Mouse (Mus musculus) liver, embryonic 16.5 days (tissue): Measurements from ENCODE around the gene Car6. TPM values are rescaled to one million over a fixed set of nuclear protein-coding genes. Genes with fewer than 3 reads are reported as not detected.

ENCODE experiments used
- ATAC-seq: fragments of 200-750 bp; cut with Nextera tagmentation; 2 replicates; pipeline ENCODE4 v1.8.0; 2017; ENCODE audit warnings: low read depth, mild to moderate bottlenecking, moderate number of reproducible peaks, moderate library complexity
- H3K27ac ChIP-seq: fragments of 300-500 bp; sonication (generic); 2 replicates; pipeline ENCODE4 v1.5.1; 2014; ENCODE audit warnings: mild to moderate bottlenecking, low read length
- H3K27me3 ChIP-seq: fragments of 300-500 bp; sonication (generic); 2 replicates; pipeline ENCODE4 v1.6.1; 2014; ENCODE audit warnings: low read depth, low read length, mixed read lengths; ENCODE audit not compliant: control insufficient read depth, insufficient read depth
- H3K36me3 ChIP-seq: fragments of 300-500 bp; sonication (generic); 2 replicates; pipeline ENCODE4 v1.6.1; 2014; ENCODE audit warnings: mild to moderate bottlenecking; ENCODE audit not compliant: control insufficient read depth, insufficient read depth
- H3K4me1 ChIP-seq: fragments of 300-500 bp; sonication (generic); 2 replicates; pipeline ENCODE4 v1.6.1; 2014; ENCODE audit warnings: low read depth, low read length, mixed read lengths; ENCODE audit not compliant: control insufficient read depth
- H3K4me2 ChIP-seq: fragments of 300-500 bp; sonication (generic); 2 replicates; pipeline ENCODE4 v1.6.1; 2014; ENCODE audit warnings: low read depth, low read length, mixed read lengths
- H3K4me3 ChIP-seq: fragments of 300-500 bp; sonication (generic); 2 replicates; pipeline ENCODE4 v1.5.1; 2014; ENCODE audit warnings: low read depth, mild to moderate bottlenecking, low read length
- H3K9ac ChIP-seq: fragments of 300-500 bp; sonication (generic); 2 replicates; pipeline ENCODE4 v1.6.1; 2014; ENCODE audit warnings: low read depth, low read length
- H3K9me3 ChIP-seq: fragments of 300-500 bp; sonication (generic); replicated peaks from 2 replicates; pipeline ENCODE4 v1.6.1; 2016; ENCODE audit warnings: low read length; ENCODE audit not compliant: control insufficient read depth
- WGBS: fragments of 180-500 bp; shearing (Covaris S2); extraction: QIAGEN DNeasy Blood & Tissue Kit; methylation state at CpG from one replicate; pipeline ENCODE4 v1.1.7; 2014; ENCODE audit not compliant: insufficient replicate concordance; 5-methylcytosine and 5-hydroxymethylcytosine counted together
- polyA plus RNA-seq: library from polyadenylated mRNA; unstranded; fragments of >200 nt; fragmentation: Nextera tagmentation; extraction: Ambion mirVana; gene quantifications from 2 replicates; pipeline ENCODE4 v1.2.1, GENCODE M21; 2015

Car6 gene
- polyA plus RNA-seq: not detected in 2 replicates

DNA sequence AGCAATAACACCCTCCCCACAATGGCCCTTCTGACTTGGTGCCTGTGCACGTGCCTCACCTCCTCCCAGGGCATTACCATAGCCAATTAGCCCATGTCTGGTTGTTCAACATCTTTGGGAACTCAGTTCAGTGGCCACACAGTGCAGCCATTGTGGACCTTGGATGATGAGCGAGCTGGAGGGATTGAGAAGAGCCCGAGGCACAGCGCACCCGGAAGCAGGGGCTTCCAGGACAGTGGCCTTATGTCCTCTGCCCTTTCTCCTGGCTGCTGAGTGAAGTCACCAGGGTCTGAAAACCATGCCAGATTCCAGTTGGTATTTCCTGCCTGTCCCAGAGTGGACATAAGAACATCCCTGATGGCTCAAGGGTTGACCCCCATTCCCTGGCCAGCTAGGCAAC is at the start of gene Car6:
Gene Car6, minus strand, starts transcription at position 101 of the 400 bp plus-strand sequence.
- H3K4me1 ChIP-seq: no peaks in the 10 kb centered on the region
- no peak within 1 kb of the TSS for H3K27ac ChIP-seq
- no peak within 1 kb of the TSS for H3K9ac ChIP-seq
- H3K27me3 ChIP-seq: no peaks in the 10 kb centered on the region
- H3K4me3 ChIP-seq: no peak within 1 kb of the TSS
- no peaks in the 10 kb centered on the region for H3K36me3 ChIP-seq
- no peaks in the 10 kb centered on the region for H3K9me3 ChIP-seq
- H3K4me2 ChIP-seq: no peak within 1 kb of the TSS
- WGBS: 76% methylated on average over 5 of the region's 5 CpGs
- ATAC-seq: no peak

DNA sequence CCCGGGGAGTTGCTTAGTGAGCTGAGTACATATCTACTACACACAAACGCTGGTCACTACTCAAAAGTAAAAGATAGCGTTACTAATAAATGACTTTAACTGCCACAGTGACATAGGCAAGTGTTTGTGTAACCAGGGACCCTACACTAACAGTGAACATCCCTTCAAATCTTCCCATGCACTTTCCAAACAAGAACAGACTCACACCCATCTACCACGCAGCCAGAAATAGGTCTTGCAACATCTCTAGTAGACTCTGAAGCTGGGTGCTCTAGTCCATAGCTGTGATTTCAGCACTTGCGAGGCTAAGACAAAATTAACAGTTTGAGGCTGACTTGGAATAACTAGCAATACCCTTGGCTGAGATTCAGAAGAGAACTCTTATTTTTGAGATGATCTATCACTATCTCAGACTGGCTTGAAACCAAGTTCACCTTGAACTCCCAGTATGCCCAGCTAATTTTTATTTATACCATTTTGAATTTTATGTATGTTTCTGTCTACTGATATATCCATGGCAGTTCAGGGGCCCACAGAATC is 48.7 kb upstream of the Car6 start:
- Histone ChIP-seq H3K36me3 (peaks cover 36% of the 10 kb centered on the region), H3K9me3 (no peaks in the 10 kb centered on the region), H3K27me3 (no peaks in the 10 kb centered on the region), H3K4me3 (no peak overlapping the region), H3K9ac (no peak overlapping the region), H3K4me2 (no peak overlapping the region), H3K27ac (no peak overlapping the region), H3K4me1 (no peaks in the 10 kb centered on the region)
- WGBS: 58% methylated on average over 5 of the region's 5 CpGs
- ATAC-seq: peak; percentile 38; the same call in 1 of the 2 replicates

DNA sequence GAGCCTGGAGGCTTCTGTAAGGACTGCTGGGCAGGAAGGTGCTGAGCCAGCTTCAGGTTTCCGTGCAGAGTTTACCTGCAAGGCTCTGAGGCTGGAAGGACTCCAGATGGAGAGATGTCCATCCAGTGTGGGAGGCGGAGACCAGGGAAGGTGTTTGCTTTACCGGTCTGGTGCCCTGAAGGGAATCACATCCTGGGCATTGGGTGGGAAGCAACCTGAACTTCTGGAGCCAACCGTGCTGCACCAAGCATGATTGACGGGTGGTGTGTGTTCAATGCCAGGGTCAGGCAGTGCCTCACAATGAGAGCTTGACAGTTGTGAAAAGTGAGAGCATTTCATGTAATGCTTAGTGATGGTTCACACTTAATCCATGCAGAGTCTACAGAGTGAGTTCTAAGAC is 47.8 kb upstream of the Car6 start:
- no peak overlapping the region for H3K4me3 ChIP-seq
- H3K27ac ChIP-seq: no peak overlapping the region
- ATAC-seq: no peak
- peaks cover 44% of the 10 kb centered on the region for H3K36me3 ChIP-seq
- no peak overlapping the region for H3K4me2 ChIP-seq
- no peaks in the 10 kb centered on the region for H3K9me3 ChIP-seq
- no peak overlapping the region for H3K9ac ChIP-seq
- H3K4me1 ChIP-seq: no peaks in the 10 kb centered on the region
- H3K27me3 ChIP-seq: no peaks in the 10 kb centered on the region
- WGBS: 82% methylated on average over 5 of the region's 5 CpGs

DNA sequence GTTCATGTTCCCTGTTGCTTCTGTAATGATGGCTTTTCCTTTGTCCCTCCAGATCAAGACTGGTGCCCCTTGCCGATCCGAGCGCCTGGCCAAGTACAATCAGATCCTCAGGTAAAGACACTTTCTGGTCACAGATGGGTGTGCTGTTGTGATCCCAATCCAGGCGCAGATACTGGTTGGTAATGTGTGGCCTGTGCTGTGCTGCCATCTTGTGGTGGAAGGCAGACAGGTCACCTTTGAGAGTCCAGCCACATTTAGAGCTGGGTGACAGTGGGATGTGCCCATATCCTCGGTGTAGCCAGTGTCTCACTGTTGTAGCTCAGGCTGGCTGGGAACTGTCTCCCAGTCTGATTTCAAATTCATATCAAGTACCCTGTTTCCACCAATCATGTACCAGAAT is 46.9 kb upstream of the Car6 start:
- WGBS: 56% methylated on average over 5 of the region's 5 CpGs
- no peak overlapping the region for H3K27ac ChIP-seq
- H3K36me3 ChIP-seq: peaks cover 53% of the 10 kb centered on the region
- H3K4me3 ChIP-seq: no peak overlapping the region
- H3K4me1 ChIP-seq: no peaks in the 10 kb centered on the region
- peak; percentile 40 for ATAC-seq
- H3K27me3 ChIP-seq: no peaks in the 10 kb centered on the region
- H3K4me2 ChIP-seq: no peak overlapping the region
- no peak overlapping the region for H3K9ac ChIP-seq
- H3K9me3 ChIP-seq: no peaks in the 10 kb centered on the region

DNA sequence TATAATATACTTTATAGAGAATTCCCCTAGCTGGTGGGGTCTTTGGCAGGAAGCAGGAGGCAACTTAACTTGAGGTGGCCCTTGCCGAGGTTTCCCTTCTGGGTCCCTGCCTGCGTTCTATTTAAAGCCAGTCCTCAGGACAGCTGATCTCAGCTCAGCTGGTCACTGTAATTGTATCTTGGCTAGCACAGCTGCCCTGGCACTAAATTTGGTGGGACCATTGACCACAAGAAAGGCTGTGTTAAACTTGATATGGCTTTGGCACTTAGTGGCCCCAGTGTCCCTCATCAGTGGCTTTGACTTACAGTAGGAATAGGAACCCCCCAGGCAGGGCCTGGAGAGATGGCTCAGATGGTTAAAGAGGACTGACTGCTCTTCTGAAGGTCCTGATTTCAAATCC is 44.7 kb upstream of the Car6 start:
- peaks cover 72% of the 10 kb centered on the region for H3K36me3 ChIP-seq
- H3K27ac ChIP-seq: no peak overlapping the region
- no peak overlapping the region for H3K4me2 ChIP-seq
- no peak for ATAC-seq
- H3K4me3 ChIP-seq: no peak overlapping the region
- H3K4me1 ChIP-seq: peaks cover 6% of the 10 kb centered on the region
- no peaks in the 10 kb centered on the region for H3K27me3 ChIP-seq
- 59% methylated on average over 2 of the region's 2 CpGs for WGBS
- no peak overlapping the region for H3K9ac ChIP-seq
- no peaks in the 10 kb centered on the region for H3K9me3 ChIP-seq

DNA sequence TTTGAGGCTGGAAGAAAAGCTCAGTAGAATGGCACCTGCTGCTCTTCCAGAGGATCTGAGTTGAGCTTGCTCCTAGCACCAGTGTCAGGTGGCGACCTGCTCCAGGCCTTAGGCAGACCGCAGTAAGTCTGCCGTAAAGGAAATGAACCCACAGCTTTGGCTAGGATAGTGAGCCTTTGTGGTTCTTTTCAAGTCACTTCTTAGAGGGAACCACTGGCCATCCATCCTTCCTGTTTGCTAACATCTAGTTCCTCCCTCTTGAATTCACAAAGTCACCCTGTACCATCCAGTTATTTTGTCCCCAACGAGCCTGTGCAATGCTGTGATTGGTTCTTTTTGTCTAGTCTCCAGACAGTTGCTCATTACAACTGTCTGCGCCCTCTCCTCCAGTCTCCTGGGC is 41.6 kb upstream of the Car6 start:
- H3K4me1 ChIP-seq: peaks cover 30% of the 10 kb centered on the region
- H3K9me3 ChIP-seq: no peaks in the 10 kb centered on the region
- no peak overlapping the region for H3K4me2 ChIP-seq
- no peak for ATAC-seq
- no peaks in the 10 kb centered on the region for H3K27me3 ChIP-seq
- no peak overlapping the region for H3K27ac ChIP-seq
- H3K36me3 ChIP-seq: peaks cover 60% of the 10 kb centered on the region
- no peak overlapping the region for H3K9ac ChIP-seq
- H3K4me3 ChIP-seq: no peak overlapping the region
- 56% methylated on average over 5 of the region's 5 CpGs for WGBS

DNA sequence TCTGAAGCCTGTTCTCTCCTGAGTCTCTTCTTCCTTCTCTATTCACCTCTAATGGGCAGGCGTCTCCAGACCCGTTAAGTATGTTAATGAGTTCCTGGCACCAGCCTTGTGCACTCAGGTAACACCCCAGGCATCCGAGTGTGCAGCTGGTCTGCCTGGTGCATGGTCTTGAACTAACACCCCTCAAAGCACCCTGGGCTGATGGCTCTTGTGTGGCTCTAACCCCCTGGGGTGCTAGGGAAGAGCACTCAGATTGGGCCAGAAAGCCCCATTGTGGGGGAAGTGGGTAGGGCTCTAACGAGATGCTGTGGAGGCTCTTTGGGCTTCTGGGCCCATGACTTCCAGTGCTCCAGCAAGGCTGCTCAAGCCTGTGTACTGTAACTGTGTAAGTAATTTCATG is 40.6 kb upstream of the Car6 start:
- Histone ChIP-seq H3K4me1 (peaks cover 35% of the 10 kb centered on the region), H3K9me3 (no peaks in the 10 kb centered on the region), H3K9ac (no peak overlapping the region; the same call in 1 of the 2 replicates), H3K27ac (no peak overlapping the region), H3K36me3 (peaks cover 50% of the 10 kb centered on the region), H3K4me2 (no peak overlapping the region), H3K27me3 (no peaks in the 10 kb centered on the region), H3K4me3 (no peak overlapping the region)
- WGBS: 64% methylated on average over 4 of the region's 4 CpGs
- no peak for ATAC-seq

DNA sequence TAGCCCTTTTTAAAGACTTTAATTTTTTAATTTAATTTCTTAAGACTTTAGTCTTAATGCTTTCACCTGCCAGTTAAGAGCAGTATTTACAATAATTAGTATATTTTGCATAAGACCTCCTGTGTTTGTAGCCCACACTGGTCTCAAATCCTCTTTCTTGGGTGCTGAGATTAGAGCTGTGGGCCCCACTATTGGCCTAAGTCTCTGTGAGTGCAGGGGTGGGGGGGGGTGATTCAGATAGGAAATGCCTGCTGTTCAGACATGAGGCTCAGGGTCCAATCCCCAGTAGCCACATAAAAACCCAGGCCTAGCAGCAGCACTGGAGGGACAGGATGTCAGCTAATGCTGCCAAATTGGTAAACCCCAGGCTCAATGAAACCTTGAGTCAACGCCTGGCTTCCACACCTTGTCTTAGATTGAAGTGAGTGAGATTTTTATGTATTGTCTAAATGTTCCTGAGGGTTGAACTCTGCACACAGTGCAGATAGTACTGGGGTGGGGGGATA is 39.3 kb upstream of the Car6 start:
- H3K27me3 ChIP-seq: no peaks in the 10 kb centered on the region
- no peak for ATAC-seq
- H3K4me1 ChIP-seq: peaks cover 43% of the 10 kb centered on the region
- H3K4me2 ChIP-seq: no peak overlapping the region
- no peaks in the 10 kb centered on the region for H3K9me3 ChIP-seq
- H3K36me3 ChIP-seq: peaks cover 41% of the 10 kb centered on the region
- H3K9ac ChIP-seq: no peak overlapping the region
- 86% methylated on average over 1 of the region's 1 CpGs for whole genome bisulfite sequencing
- H3K4me3 ChIP-seq: no peak overlapping the region
- H3K27ac ChIP-seq: no peak overlapping the region

DNA sequence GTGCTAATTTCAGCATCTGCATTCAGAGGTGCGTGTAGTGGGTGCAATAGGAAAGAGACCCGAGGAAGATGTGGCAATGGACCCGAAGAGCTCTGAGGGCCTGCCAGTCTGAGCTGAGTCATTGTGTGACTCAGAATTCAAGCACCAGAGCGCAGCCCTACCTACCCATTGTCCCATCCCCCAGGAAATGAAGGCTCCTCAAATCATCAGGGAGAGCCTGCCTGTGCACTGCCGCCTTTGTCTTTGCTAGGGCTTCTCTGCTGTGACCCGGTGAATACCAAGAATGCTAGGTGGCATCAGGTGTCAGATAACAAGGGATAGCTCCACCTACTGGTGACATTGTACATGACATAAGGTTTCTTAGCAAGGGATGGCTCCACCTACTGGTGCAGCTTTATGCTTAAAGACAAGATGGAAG is 38.8 kb upstream of the Car6 start:
- H3K27ac ChIP-seq: peak overlapping the region; percentile 15; the same call in 1 of the 2 replicates
- H3K9ac ChIP-seq: no peak overlapping the region
- 0 out of 2 replicates have a peak overlapping the region, but pooled peaks have one; percentile 28 for H3K4me2 ChIP-seq
- H3K4me3 ChIP-seq: 0 out of 2 replicates have a peak overlapping the region, but pooled peaks have one; percentile 20
- H3K27me3 ChIP-seq: no peaks in the 10 kb centered on the region
- no peaks in the 10 kb centered on the region for H3K9me3 ChIP-seq
- ATAC-seq: no peak
- H3K36me3 ChIP-seq: peaks cover 41% of the 10 kb centered on the region
- 8% methylated on average over 6 of the region's 6 CpGs for WGBS
- H3K4me1 ChIP-seq: peaks cover 48% of the 10 kb centered on the region
